Mouse (Mus musculus): ENCODE data around the gene Pdzrn3.

GRCm38 (mm10) chr6:101259411-101259810 is 118.3 kb downstream of the Pdzrn3 start:
- TF ChIP-seq MAX (IDR thresholded peaks at IDR 0.05; ENCODE audit: low read depth) (no peak), TCF12 (IDR thresholded peaks at IDR 0.05; ENCODE audit: insufficient read depth, poor library complexity, severe bottlenecking) (no peak), POLR2A (IDR thresholded peaks at IDR 0.05; ENCODE audit: insufficient read length, low read depth) (no peak), CEBPB (IDR thresholded peaks at IDR 0.05; ENCODE audit: insufficient read depth, poor library complexity, severe bottlenecking) (no peak)
